Mouse (Mus musculus) heart, adult 18-20 months (tissue): ENCODE measurements around the gene Ankrd54. TPM values are rescaled to one million over a fixed set of nuclear protein-coding genes. Genes with fewer than 3 reads are reported as not detected.

Experiments used
- DNase-seq, 2 experiments: peaks; one replicate each; pipeline ENCODE4 v3.0.0; 2021 to 2022; ENCODE audit warnings: mixed read lengths in 1 of 2
- long read RNA-seq, 2 experiments: library from polyadenylated mRNA; stranded (forward); transcript quantifications; one replicate each; pipeline ENCODE4 v2.0.0; 2021
- total RNA-seq, 2 experiments: library from RNA; stranded (reverse); gene quantifications; 2 replicates each; pipeline ENCODE4 v1.2.3; 2021

The Ankrd54 gene
- 1 to 10 TPM; 7.2 to 8.6 TPM for total RNA-seq
- long read RNA-seq, experiment 1, transcript Ankrd54-201 (8 exons, 1,904 nt): major isoform, 16 of 21 reads
- long read RNA-seq, experiment 1, partial matches to known transcripts: 1 of 21 reads
- long read RNA-seq, experiment 1, other reads (novel, unspliced or antisense): 3 of 21 reads
- long read RNA-seq, experiment 2, transcript Ankrd54-201 (8 exons, 1,904 nt): major isoform, 5 of 9 reads
- long read RNA-seq, experiment 2, partial matches to known transcripts: 2 of 9 reads
- long read RNA-seq, experiment 2, other reads (novel, unspliced or antisense): 2 of 9 reads

GRCm38 (mm10) chr15:79062376-79063159, at the start of gene Ankrd54:
Ankrd54 (minus strand) TSS chr15:79062893.
- DNase-seq: peak; percentile 98 to 100

GRCm38 (mm10) chr15:79111774-79112173, 49.1 kb upstream of the Ankrd54 start:
- peak; percentile 63 to 67 for DNase-seq

- no peak for DNase-seq
Measured at GRCm38 (mm10) chr15:79110528-79110927, 47.8 kb upstream of the Ankrd54 start.

DNA sequence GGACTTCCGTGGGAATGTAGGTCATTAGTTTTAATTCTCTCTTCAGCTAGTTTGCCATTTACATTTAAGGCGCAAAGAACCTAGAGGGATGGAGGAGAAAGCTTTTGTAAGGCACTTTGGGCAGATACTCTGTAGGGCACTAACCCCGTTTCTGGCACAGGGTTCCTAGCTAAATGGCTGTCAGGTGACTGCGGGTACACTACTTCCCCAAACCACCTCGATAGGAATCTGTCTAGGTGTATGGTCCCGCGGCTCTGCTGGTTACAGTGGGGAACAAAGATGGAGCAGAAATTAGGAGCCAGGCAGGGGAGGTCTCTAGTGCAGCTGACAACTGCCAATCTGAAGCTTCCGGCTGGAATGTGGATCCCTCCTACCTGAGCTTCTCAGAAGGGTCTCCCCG, 47.3 kb upstream of the Ankrd54 start:
- DNase-seq: no peak

- DNase-seq: peak in 1 of 2 experiments; percentile 59
Measured at GRCm38 (mm10) chr15:79109321-79109934, 46.7 kb upstream of the Ankrd54 start.

DNA sequence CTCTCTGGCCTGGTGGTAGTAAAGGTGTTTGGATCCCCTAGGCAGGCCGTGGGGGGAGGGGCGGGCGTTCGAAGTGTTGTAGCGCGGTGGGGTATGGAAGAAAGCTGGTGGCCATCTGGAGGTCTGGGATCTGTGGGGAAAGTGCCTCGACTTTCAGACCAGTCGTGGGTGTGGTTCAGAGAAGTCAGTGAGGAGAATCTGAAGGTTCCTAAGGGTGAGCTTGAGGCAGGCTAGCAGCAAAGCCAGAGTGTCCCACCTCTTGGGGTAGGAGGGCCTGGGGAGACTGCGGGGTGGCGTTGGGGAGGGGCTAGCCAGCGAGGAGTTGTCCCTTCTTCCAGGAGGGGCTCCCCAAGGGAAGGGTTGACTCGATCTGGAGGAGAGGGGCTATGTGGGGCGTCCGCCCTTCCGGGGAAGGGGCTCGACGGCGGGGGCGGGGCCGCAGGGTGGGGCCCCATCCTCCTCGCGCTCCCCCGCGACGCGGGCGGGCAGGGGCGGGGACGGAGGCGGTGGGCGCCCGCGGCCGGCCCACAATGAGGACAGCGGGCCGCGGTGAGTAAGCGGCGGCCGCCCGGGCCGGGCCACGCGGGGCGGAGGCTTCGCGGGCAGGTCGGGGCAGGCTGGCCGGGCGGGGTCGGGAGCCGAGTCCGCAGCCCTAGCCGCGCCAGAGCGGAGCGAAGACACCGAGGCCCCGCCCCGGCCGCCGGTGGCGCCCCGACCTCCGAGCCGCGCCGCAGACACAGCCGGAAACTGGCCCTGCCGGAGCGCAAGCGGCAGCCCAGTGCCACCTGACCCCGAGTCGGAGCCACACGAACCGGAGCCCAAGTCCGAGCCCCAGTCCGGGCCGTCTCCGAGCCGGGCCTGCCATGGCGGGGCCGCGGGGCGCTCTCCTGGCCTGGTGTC, 46.0 kb upstream of the Ankrd54 start, which contains the start of gene Micall1:
Gene Micall1, plus strand, starts transcription at position 478 of the 900 bp plus-strand sequence.
- DNase-seq: peak; percentile 80 to 84

- no peak for DNase-seq
Measured at GRCm38 (mm10) chr15:79107966-79108365, 45.3 kb upstream of the Ankrd54 start.

DNA sequence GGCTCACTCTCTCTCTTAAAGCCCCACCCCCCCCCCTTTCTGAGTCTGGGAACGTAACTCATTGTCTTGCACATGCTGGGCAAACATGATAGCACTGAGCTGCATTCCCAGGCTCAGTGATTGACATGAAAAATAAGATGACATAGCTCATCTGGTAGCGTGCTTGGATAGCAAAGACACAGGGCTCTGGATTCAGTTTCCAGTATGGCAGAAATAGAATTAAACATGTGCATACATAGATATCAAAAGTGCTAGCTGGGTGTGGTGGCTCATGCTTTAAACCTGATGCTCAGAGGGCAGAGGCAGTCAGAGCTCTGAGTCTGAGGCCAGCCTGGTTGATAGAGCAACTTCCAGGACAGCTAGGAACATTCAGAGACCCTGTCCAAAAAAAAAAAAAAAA, 43.1 kb upstream of the Ankrd54 start:
- DNase-seq: no peak

- no peak for DNase-seq
Measured at GRCm38 (mm10) chr15:79103264-79103663, 40.6 kb upstream of the Ankrd54 start.

DNA sequence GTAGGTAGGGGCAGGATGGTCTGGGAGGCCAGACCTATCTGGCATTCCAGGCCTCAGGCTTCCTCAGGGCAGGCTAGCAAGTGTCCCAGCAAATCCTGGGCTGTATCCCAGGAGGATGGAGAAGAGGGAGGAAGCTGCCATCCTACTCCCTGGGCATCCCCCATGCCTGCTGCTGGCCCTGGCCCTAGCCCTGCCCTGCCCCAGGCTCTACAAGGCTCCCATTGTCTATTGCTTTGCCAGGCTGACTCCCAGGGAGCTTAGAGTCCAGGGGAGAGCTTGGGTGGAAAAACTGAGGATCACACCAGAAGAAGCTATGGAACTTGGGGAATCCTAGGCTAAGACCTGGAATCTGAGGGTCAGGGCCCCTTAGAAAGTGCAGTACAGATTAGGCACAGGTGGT, 38.8 kb upstream of the Ankrd54 start:
- DNase-seq: no peak

DNA sequence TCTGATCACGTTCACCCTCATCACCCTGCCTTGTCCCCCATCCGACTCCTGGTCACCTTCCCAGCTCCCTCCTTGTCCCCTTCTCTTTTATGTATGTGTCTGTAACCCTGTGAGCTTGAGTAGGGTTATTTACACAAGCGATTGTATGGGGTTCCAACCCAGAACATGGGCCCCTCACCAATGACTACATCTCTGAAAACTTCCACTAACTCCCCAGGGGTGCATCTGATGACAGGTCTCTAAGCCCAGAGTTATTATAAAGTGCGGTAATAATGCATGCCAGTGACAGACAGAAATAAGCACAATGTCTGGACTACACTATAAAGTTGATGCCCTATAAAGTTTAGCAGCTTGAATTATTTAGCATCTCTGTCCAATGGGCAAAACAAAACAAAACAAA, 37.7 kb upstream of the Ankrd54 start:
- no peak for DNase-seq

- peak; percentile 42 to 60 for DNase-seq
Measured at GRCm38 (mm10) chr15:79099456-79099855, 36.8 kb upstream of the Ankrd54 start.

GRCm38 (mm10) chr15:79098868-79099267, 36.2 kb upstream of the Ankrd54 start:
- DNase-seq: peak; percentile 58 to 78

DNA sequence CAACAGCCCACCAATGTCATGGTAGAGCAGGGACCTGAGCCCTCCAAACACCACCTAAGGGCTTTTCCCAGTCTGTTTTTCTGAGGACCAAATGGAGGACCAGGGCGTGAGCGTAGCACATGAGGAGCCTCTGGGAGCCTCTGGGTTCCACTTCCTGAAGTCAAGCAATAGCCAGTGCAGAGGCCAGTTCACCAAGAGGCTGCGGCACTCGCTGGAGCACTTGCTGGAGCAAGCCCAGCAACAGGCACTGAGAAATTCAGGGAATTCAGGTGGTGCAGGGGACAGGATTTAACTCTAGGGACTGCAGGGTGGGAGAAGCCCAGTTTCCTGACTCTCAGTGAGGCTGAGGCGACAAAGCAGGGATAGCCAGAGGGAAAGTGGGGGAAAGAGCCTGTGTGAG, 35.5 kb upstream of the Ankrd54 start:
- peak in 1 of 2 experiments; percentile 42 for DNase-seq

- DNase-seq: peak; percentile 71 to 88
Measured at GRCm38 (mm10) chr15:79097611-79098025, 34.9 kb upstream of the Ankrd54 start.

DNA sequence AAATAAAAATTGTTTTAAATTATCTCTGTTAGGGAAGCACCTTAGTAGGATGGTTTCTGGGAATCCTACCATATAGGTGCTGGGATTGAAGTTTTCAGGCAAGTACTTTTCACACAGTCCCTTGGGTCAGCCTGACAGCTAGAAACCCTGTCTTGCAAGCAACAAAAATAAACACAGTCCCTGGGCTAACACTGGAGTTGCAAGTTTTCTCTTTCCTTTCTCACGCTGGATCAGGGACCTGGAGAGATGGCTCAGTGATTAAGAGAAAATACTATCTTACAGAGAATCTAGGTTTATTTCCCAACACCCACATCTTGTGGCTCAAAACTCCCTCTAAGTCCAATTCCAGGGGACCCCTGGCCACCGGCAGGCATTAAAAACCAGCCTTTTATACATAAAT, 34.4 kb upstream of the Ankrd54 start:
- DNase-seq: no peak

DNA sequence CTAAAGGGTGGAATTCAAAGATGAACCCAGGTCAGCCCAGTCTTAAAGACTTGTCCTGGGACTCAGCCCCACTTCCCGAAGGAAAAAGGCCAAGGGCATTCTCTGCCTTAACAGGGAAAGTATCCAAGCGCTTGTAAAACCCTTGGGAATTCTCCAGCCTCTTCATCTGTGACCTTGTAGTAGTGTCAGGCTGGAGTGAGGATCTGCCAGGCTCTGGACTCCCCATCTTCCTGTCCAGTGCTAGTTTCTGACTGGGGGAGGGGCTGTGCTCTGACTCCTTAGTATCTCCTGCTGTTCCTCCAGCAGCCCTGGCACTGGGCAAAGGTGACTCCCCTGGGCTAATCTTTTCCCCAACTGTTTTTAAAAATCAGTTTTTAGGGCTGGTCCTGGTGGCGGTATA, 33.9 kb upstream of the Ankrd54 start:
- DNase-seq: peak in 1 of 2 experiments; percentile 43

GRCm38 (mm10) chr15:79095483-79095882, 32.8 kb upstream of the Ankrd54 start:
- no peak for DNase-seq

- DNase-seq: peak in 1 of 2 experiments; percentile 55
Measured at GRCm38 (mm10) chr15:79093083-79093839, 30.6 kb upstream of the Ankrd54 start.

DNA sequence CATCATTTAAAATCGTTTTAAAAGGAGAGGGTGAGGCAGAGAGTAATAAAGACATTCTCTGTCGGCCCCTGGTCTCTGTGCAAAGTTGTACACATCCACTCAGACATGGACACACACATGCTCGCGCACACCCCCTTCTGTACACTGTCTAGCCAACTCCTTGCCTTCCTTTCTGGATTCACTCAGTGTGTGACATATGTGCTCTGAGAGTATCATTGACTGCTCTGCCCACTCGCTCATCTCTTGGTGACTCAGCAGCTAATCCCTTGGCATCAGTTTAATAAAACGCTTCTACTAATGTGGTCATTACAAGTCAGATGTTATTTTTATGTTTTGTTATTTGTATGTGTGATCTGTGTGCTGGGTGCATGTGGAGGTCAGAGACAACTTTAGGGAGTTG, 29.6 kb upstream of the Ankrd54 start:
- DNase-seq: no peak

- no peak for DNase-seq
Measured at GRCm38 (mm10) chr15:79079567-79079966, 16.9 kb upstream of the Ankrd54 start.
